Mouse (Mus musculus) olfactory bulb, adult 2 months (tissue): ENCODE data around the gene Nudt3.

Source experiments
- CTCF ChIP-seq: fragments of 200-500 bp; IDR thresholded peaks from 2 replicates; pipeline ENCODE4 v1.5.1; 2012; ENCODE audit warnings: low read depth, mild to moderate bottlenecking, low read length, moderate library complexity; ENCODE audit not compliant: insufficient read depth
- POLR2A ChIP-seq: fragments of 200-500 bp; IDR thresholded peaks from 2 replicates; pipeline ENCODE4 v1.6.1; 2012; ENCODE audit warnings: mild to moderate bottlenecking, low read depth, low read length, moderate library complexity; ENCODE audit not compliant: insufficient read depth

- TF ChIP-seq CTCF (no peak), POLR2A (no peak)
These were observed 19.8 kb upstream of the Nudt3 start for GRCm38 (mm10) chr17:27643101-27643500.
